Mouse (Mus musculus) heart, postnatal 0 days (tissue): Measurements from ENCODE around the gene Gsk3a. TPM values are rescaled to one million over a fixed set of nuclear protein-coding genes. Genes with fewer than 3 reads are reported as not detected.

Experiments used
- ATAC-seq: fragments of 200-750 bp; cut with Nextera tagmentation; 2 replicates; pipeline ENCODE4 v1.8.0; 2017; ENCODE audit warnings: low read depth, moderate number of reproducible peaks, moderate library complexity; ENCODE audit not compliant: insufficient read depth
- DNase-seq: peaks from one replicate; pipeline ENCODE4 v3.0.0-alpha.2; 2016; ENCODE audit warnings: low spot score
- H3K27ac ChIP-seq: fragments of 300-500 bp; sonication (generic); 2 replicates; pipeline ENCODE4 v1.5.1; 2014; ENCODE audit warnings: low read depth, mild to moderate bottlenecking
- H3K27me3 ChIP-seq: fragments of 300-500 bp; sonication (generic); 2 replicates; pipeline ENCODE4 v1.6.1; 2014; ENCODE audit warnings: low read length, mixed read lengths; ENCODE audit not compliant: control insufficient read depth, insufficient read depth
- H3K36me3 ChIP-seq: fragments of 300-500 bp; sonication (generic); replicated peaks from 2 replicates; pipeline ENCODE4 v1.6.1; 2014; ENCODE audit warnings: low read length, mixed read lengths; ENCODE audit not compliant: control insufficient read depth, insufficient read depth
- H3K4me1 ChIP-seq: fragments of 300-500 bp; sonication (generic); 2 replicates; pipeline ENCODE4 v1.6.1; 2014; ENCODE audit warnings: antibody characterized with exemption; ENCODE audit not compliant: control insufficient read depth, insufficient read depth
- H3K4me2 ChIP-seq: fragments of 300-500 bp; sonication (generic); 2 replicates; pipeline ENCODE4 v1.6.1; 2014; ENCODE audit warnings: low read depth, mild to moderate bottlenecking, low read length, moderate library complexity
- H3K4me3 ChIP-seq: fragments of 300-500 bp; sonication (generic); 2 replicates; pipeline ENCODE4 v1.5.1; 2014; ENCODE audit warnings: low read depth, low read length
- H3K9ac ChIP-seq: fragments of 300-500 bp; sonication (generic); replicated peaks from 2 replicates; pipeline ENCODE4 v1.6.1; 2014; ENCODE audit warnings: low read depth, low read length, mixed read lengths
- H3K9me3 ChIP-seq: fragments of 300-500 bp; sonication (generic); replicated peaks from 2 replicates; pipeline ENCODE4 v1.6.1; 2016; ENCODE audit warnings: low read length; ENCODE audit not compliant: control insufficient read depth
- CTCF ChIP-seq: IDR thresholded peaks from 2 replicates; pipeline ENCODE4 v1.5.1; 2016; ENCODE audit warnings: antibody characterized with exemption, control low read depth, low read depth
- EP300 ChIP-seq: IDR thresholded peaks from 2 replicates; pipeline ENCODE4 v1.6.1; 2016; ENCODE audit warnings: antibody characterized with exemption, low read depth
- WGBS: fragments of 180-500 bp; shearing (Covaris S2); extraction: QIAGEN DNeasy Blood & Tissue Kit; methylation state at CpG from one replicate; pipeline ENCODE4 v1.1.7; 2014; 5-methylcytosine and 5-hydroxymethylcytosine counted together
- polyA plus RNA-seq: library from polyadenylated mRNA; unstranded; fragments of >200 nt; fragmentation: Nextera tagmentation; extraction: Ambion mirVana; gene quantifications from 2 replicates; pipeline ENCODE4 v1.2.1, GENCODE M21; 2015
- total RNA-seq: library from RNA; depleted of rRNA; stranded (reverse); fragments of >200 nt; gene quantifications from 2 replicates; pipeline ENCODE4 v1.2.3, GENCODE M21; 2014; ENCODE audit warnings: low replicate concordance

Gene Gsk3a
- total and polyA plus RNA-seq, 2 experiments from 2014 or later, result 5.3 to 64.7 TPM

DNA sequence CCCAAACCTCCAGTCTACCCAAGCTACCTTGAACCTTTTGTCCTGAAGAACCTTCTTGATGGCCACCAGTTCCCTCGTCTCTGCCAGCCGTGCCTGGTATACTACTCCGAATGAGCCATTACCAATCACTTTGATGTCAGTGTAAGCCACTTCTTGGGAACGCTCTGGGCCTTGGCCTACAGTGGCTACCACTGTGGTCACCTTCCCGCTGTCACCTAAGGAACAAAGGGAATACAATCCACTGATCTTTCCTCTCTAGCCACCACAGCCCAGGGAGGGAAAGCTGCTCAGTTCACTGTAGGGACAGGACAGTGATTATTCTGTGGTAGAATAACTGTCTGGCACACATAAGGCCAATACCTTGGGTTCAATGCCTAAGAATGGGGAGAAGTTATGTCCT, 2.1 kb downstream of the Gsk3a start:
- Histone ChIP-seq H3K4me3 (no peak overlapping the region), H3K4me1 (peaks cover 16% of the 10 kb centered on the region), H3K4me2 (no peak overlapping the region), H3K27ac (no peak overlapping the region), H3K9me3 (no peaks in the 10 kb centered on the region), H3K9ac (no peak overlapping the region), H3K36me3 (peaks cover 35% of the 10 kb centered on the region), H3K27me3 (no peaks in the 10 kb centered on the region)
- ATAC-seq (no peak), DNase-seq (no peak)
- TF ChIP-seq EP300 (no peak), CTCF (no peak)
- 92% methylated on average over 5 of the region's 5 CpGs for WGBS

- 72% methylated on average over 2 of the region's 2 CpGs for WGBS
- no peak overlapping the region for H3K9ac ChIP-seq
- peaks cover 12% of the 10 kb centered on the region for H3K4me1 ChIP-seq
- no peak for TF ChIP-seq EP300
- H3K36me3 ChIP-seq, result peaks cover 59% of the 10 kb centered on the region
- DNase-seq, result no peak
- H3K27ac ChIP-seq, result 0 out of 2 replicates have a peak overlapping the region, but pooled peaks have one; percentile 15
- H3K27me3 ChIP-seq, result no peaks in the 10 kb centered on the region
- ATAC-seq, result no peak
- H3K4me3 ChIP-seq, result no peak overlapping the region
- no peaks in the 10 kb centered on the region for H3K9me3 ChIP-seq
- H3K4me2 ChIP-seq, result no peak overlapping the region
These were observed 4.6 kb downstream of the Gsk3a start for GRCm38 (mm10) chr7:25233061-25233460.

DNA sequence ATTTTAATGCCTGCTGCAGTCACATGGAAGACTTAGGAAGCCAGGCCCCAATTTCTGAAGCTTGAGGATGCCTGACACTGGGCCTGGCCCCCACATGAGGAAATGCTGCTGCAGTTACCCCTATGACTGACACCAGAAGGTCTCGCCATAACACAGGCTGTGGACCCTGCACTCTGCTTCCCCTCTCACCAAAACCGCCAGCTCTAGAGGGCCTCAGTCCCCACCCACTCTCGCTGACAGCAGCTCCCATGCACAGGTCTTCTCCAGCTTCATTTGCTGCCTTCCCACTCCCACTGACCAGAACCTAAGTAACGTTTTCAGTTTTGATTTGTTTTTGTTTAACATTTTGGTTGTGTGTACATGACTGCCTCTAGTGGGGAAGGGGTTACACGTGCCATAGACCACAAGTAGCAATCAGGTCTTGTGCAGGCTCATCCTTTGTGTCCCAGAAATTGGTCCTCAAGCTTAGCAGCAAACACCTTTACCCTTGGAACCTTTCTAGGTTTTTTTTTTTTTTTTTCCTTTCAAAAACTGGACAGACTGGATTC, 5.5 kb downstream of the Gsk3a start:
- H3K27me3 ChIP-seq, result no peaks in the 10 kb centered on the region
- H3K27ac ChIP-seq, result no peak overlapping the region
- H3K36me3 ChIP-seq, result peaks cover 68% of the 10 kb centered on the region
- TF ChIP-seq CTCF (no peak), EP300 (no peak)
- H3K9me3 ChIP-seq, result no peaks in the 10 kb centered on the region
- DNase-seq (no peak), ATAC-seq (no peak)
- H3K4me2 ChIP-seq, result no peak overlapping the region
- H3K4me1 ChIP-seq, result peaks cover 12% of the 10 kb centered on the region
- 59% methylated on average over 5 of the region's 5 CpGs for WGBS
- H3K4me3 ChIP-seq, result no peak overlapping the region
- no peak overlapping the region for H3K9ac ChIP-seq

GRCm38 (mm10) chr7:25230690-25231285, 6.9 kb downstream of the Gsk3a start:
- no peak overlapping the region for H3K9ac ChIP-seq
- H3K4me3 ChIP-seq, result no peak overlapping the region
- no peak for DNase-seq
- TF ChIP-seq EP300 (no peak), CTCF (no peak)
- H3K4me1 ChIP-seq, result peaks cover 2% of the 10 kb centered on the region
- H3K9me3 ChIP-seq, result no peaks in the 10 kb centered on the region
- H3K27me3 ChIP-seq, result no peaks in the 10 kb centered on the region
- WGBS, result 72% methylated on average over 9 of the region's 9 CpGs
- no peak overlapping the region; the same call in 1 of the 2 replicates for H3K27ac ChIP-seq
- no peak overlapping the region for H3K4me2 ChIP-seq
- peaks cover 82% of the 10 kb centered on the region for H3K36me3 ChIP-seq
- ATAC-seq, result no peak

GRCm38 (mm10) chr7:25227523-25228300, 9.9 kb downstream of the Gsk3a start:
- no peak overlapping the region for H3K4me2 ChIP-seq
- WGBS, result 85% methylated on average over 1 of the region's 1 CpGs
- DNase-seq (no peak), ATAC-seq (no peak)
- no peak for TF ChIP-seq CTCF
- no peak overlapping the region for H3K27ac ChIP-seq
- no peaks in the 10 kb centered on the region for H3K9me3 ChIP-seq
- no peaks in the 10 kb centered on the region for H3K4me1 ChIP-seq
- no peak overlapping the region for H3K9ac ChIP-seq
- H3K27me3 ChIP-seq, result no peaks in the 10 kb centered on the region
- H3K36me3 ChIP-seq, result peaks cover 87% of the 10 kb centered on the region
- no peak overlapping the region for H3K4me3 ChIP-seq
